Mouse (Mus musculus) heart, postnatal 4 days (tissue): ENCODE measurements around the gene Cinp. TPM values are rescaled to one million over a fixed set of nuclear protein-coding genes. Genes with fewer than 3 reads are reported as not detected.

Source experiments
- DNase-seq: peaks from one replicate; pipeline ENCODE4 v3.0.0; 2021
- total RNA-seq, 2 experiments: library from RNA; stranded (reverse); gene quantifications; 2 replicates each; pipeline ENCODE4 v1.2.3; 2021

Gene Cinp
- total RNA-seq, 2 experiments from 2014 or later: 45.7 to 50.1 TPM

DNA sequence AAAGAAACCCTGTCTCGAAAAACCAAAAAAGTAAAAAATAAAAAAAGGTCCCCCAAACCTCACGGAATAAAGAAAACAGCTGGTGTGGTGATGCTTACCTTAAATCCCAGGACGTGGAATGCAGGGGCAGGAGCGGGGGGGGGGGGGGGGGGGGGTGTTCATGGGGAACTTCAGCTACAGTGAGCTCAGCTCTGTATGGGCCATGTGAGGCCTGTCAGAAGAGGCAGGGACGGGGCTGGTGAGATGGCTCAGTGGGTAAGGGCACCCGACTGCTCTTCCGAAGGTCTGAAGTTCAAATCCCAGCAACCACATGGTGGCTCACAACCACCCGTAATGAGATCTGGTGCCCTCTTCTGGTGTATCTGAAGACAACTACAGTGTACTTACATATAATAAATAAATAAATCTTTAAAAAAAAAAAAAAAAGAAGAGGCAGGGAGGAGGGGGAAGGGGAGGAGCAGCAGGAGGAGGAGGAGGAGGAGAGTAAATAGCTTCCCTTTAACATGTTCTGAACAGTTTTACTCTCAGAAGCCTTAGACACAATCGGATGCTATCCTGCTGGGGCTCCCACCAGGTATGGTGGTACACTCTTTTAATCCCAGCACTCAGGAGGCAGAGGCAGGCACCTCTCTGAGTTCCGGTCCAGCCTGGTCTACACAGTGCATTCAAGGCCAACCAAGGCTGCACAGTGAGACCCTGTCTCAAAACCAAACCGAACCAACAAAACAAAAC, 58.5 kb downstream of the Cinp start:
- DNase-seq: no peak

DNA sequence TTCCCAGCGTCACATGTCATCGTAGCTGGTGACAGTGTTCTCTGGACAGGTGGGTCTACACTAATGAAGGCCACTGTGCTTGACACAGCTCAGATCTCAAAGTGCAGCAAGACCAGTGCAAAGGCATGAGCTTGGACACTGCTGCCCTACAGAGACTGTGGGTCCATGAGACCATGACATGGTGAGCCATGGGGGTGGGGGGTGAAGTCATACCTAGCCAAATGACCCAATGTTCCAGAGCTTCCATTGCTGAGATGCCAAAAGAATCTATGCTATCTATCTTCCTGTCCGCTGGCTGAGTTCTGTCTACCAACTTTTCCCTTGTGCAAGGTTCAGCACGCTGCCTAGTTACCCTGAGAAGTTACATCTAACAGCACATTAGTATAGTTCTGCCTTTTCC, 60.0 kb downstream of the Cinp start:
- DNase-seq: no peak

Other genes with a start within 250 kb of the Cinp start
- gene 1700001K19Rik, start 206.5 kb downstream of the Cinp start, total RNA-seq: not detected
- 100 to 1,000 TPM; 275 to 295 TPM for gene Hsp90aa1, start 186.4 kb downstream of the Cinp start, total RNA-seq
- 10 to 100 TPM; 33.7 to 35.2 TPM for gene Wdr20, start 151.2 kb downstream of the Cinp start, total RNA-seq
- 1 to 10 TPM; 1.3 to 1.6 TPM for gene Mok, start 48.2 kb downstream of the Cinp start, total RNA-seq
- 1 to 10 TPM; 6.7 to 6.9 TPM for gene Zfp839, start 38.9 kb downstream of the Cinp start, total RNA-seq
- 1 to 10 TPM; 5.2 to 6.0 TPM for gene Tecpr2, start 119 bp upstream of the Cinp start, total RNA-seq
- gene Ankrd9, start 89.9 kb upstream of the Cinp start, total RNA-seq: 10 to 100 TPM; 22.4 to 28.0 TPM
- gene Rcor1, start 150.2 kb upstream of the Cinp start, total RNA-seq: 10 to 100 TPM; 26.0 to 26.8 TPM